Mouse (Mus musculus) forebrain, embryonic 12.5 days (tissue): Measurements from ENCODE around the gene Aqp12. TPM values are rescaled to one million over a fixed set of nuclear protein-coding genes. Genes with fewer than 3 reads are reported as not detected.

Experiments
- ATAC-seq: fragments of 200-750 bp; cut with Nextera tagmentation; 2 replicates; pipeline ENCODE4 v1.8.0; 2017; ENCODE audit warnings: moderate TSS enrichment; ENCODE audit not compliant: low FRiP score
- H3K27ac ChIP-seq: fragments of 300-500 bp; sonication (generic); 2 replicates; pipeline ENCODE4 v1.5.1; 2016; ENCODE audit warnings: mild to moderate bottlenecking
- H3K27me3 ChIP-seq: fragments of 300-500 bp; sonication (generic); 2 replicates; pipeline ENCODE4 v1.6.1; 2016; ENCODE audit warnings: mild to moderate bottlenecking
- H3K36me3 ChIP-seq: fragments of 300-500 bp; sonication (generic); replicated peaks from 2 replicates; pipeline ENCODE4 v1.6.1; 2016; ENCODE audit warnings: mild to moderate bottlenecking
- H3K4me1 ChIP-seq: fragments of 300-500 bp; sonication (generic); 2 replicates; pipeline ENCODE4 v1.6.1; 2016
- H3K4me2 ChIP-seq: fragments of 300-500 bp; sonication (generic); 2 replicates; pipeline ENCODE4 v1.6.1; 2016; ENCODE audit warnings: mild to moderate bottlenecking, moderate library complexity
- H3K4me3 ChIP-seq: fragments of 300-500 bp; sonication (generic); replicated peaks from 2 replicates; pipeline ENCODE4 v1.5.1; 2016; ENCODE audit warnings: mild to moderate bottlenecking
- H3K9ac ChIP-seq: fragments of 300-500 bp; sonication (generic); 2 replicates; pipeline ENCODE4 v1.6.1; 2016; ENCODE audit warnings: mild to moderate bottlenecking
- H3K9me3 ChIP-seq: fragments of 300-500 bp; sonication (generic); 2 replicates; pipeline ENCODE4 v1.6.1; 2016
- WGBS: fragments of 180-500 bp; shearing (Covaris S2); methylation state at CpG from one replicate; pipeline ENCODE4 v1.1.7; 2016; 5-methylcytosine and 5-hydroxymethylcytosine counted together
- polyA plus RNA-seq: library from polyadenylated mRNA; unstranded; fragments of >200 nt; fragmentation: Nextera tagmentation; extraction: Ambion mirVana; gene quantifications from 2 replicates; pipeline ENCODE4 v1.2.1, GENCODE M21; 2016

The Aqp12 gene
- polyA plus RNA-seq, 1 experiment from 2014 or later = not detected

DNA sequence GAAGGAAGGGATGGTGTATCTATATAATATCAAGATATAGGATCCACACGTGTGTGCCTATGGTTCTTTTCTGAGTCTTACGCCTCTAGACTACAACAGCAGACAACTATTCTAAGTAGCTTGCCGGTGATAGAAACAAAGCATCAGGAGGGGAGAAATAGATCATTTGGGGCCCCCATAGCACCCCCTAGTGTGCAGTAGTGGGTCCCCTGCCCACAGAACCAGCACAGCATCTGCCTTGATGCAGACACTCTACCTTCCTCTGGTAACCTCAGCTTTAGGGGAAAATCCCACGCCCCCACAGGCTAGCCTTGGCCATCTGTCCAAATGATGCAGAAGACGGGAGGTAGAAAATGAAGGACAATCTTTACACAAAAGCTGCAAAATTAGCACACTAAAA lies 21.1 kb upstream of the Aqp12 start:
- Histone ChIP-seq H3K9me3 (no peaks in the 10 kb centered on the region), H3K27ac (no peak overlapping the region), H3K4me3 (no peak overlapping the region), H3K27me3 (no peaks in the 10 kb centered on the region), H3K4me2 (no peak overlapping the region), H3K4me1 (no peaks in the 10 kb centered on the region), H3K36me3 (no peaks in the 10 kb centered on the region), H3K9ac (no peak overlapping the region)
- no peak for ATAC-seq
- WGBS = 89% methylated on average over 5 of the region's 5 CpGs

- no peaks in the 10 kb centered on the region for H3K4me1 ChIP-seq
- WGBS = 86% methylated on average over 4 of the region's 4 CpGs
Observed at GRCm38 (mm10) chr1:92988894-92989293, 17.2 kb upstream of the Aqp12 start.

GRCm38 (mm10) chr1:92989891-92990290 lies 16.2 kb upstream of the Aqp12 start:
- H3K4me2 ChIP-seq = no peak overlapping the region
- WGBS = 72% methylated on average over 4 of the region's 4 CpGs
- no peak overlapping the region for H3K27ac ChIP-seq
- H3K36me3 ChIP-seq = no peaks in the 10 kb centered on the region
- no peaks in the 10 kb centered on the region for H3K4me1 ChIP-seq
- no peak overlapping the region for H3K9ac ChIP-seq
- ATAC-seq = no peak
- no peaks in the 10 kb centered on the region for H3K9me3 ChIP-seq
- no peaks in the 10 kb centered on the region for H3K27me3 ChIP-seq
- H3K4me3 ChIP-seq = no peak overlapping the region

More at GRCm38 (mm10) chr1:92988894-92989293, 17.2 kb upstream of the Aqp12 start:
- Histone ChIP-seq H3K4me2 (no peak overlapping the region), H3K4me3 (no peak overlapping the region), H3K27me3 (no peaks in the 10 kb centered on the region), H3K27ac (no peak overlapping the region), H3K9me3 (no peaks in the 10 kb centered on the region), H3K36me3 (no peaks in the 10 kb centered on the region), H3K9ac (no peak overlapping the region)
- no peak for ATAC-seq

DNA sequence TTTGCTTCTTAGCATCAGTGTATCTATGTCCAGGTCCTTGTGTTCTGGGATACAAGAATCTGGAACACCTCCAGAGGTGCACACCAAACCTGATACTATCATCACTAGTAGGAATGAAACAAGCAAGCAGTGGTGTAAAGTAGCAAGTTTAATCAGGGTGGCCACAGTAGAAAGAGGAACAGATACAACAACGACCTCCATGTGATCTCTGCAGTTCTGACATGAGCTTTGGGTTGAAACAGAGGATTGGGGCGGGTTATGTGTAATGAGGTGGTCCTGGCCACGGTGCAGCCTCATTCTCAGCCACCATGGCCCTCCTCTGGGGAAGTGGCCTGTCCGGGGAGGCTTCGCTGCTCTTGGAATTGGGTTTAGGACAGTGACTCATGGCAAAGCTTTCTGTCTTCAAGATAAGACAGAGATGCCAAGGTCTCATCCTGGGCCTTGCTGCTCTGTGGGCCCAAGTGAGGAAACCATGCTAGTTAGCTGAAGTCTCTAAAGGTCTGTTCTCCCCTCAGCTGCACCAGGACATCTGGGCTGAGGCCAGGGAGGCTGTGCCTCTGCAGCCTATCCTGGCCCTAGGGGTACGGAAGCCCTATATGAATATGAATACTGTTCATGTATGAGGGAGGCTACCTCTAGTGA lies 13.8 kb upstream of the Aqp12 start:
- Histone ChIP-seq H3K9ac (no peak overlapping the region), H3K9me3 (no peaks in the 10 kb centered on the region), H3K27me3 (no peaks in the 10 kb centered on the region), H3K36me3 (no peaks in the 10 kb centered on the region), H3K4me3 (no peak overlapping the region), H3K27ac (no peak overlapping the region), H3K4me2 (no peak overlapping the region), H3K4me1 (no peaks in the 10 kb centered on the region)
- ATAC-seq = no peak
- 81% methylated on average over 6 of the region's 6 CpGs for WGBS

DNA sequence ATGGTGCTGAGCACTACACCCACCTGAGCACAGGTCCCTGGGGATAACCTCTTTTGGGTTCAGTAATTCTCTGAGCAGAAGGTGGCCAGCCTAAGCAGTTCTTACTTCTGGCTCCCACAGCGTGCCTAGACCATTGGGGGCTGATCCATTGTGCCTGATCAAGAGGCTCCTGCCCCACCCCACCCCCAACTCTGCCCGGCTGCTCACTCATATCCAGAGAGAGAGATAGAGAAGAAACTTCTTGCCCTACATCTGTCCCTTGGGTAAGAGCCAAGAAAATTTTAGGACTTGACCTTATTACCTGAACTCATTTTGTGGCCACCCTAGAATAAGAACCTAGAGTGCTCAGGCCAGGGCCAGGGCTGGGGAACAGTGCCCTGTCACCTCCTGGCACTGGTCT lies 13.3 kb upstream of the Aqp12 start:
- H3K4me1 ChIP-seq = no peaks in the 10 kb centered on the region
- H3K4me2 ChIP-seq = no peak overlapping the region
- no peak for ATAC-seq
- H3K36me3 ChIP-seq = no peaks in the 10 kb centered on the region
- H3K27me3 ChIP-seq = no peaks in the 10 kb centered on the region
- no peaks in the 10 kb centered on the region for H3K9me3 ChIP-seq
- no peak overlapping the region for H3K9ac ChIP-seq
- H3K4me3 ChIP-seq = no peak overlapping the region
- 81% methylated on average over 2 of the region's 2 CpGs for whole genome bisulfite sequencing
- no peak overlapping the region for H3K27ac ChIP-seq

- 84% methylated on average over 4 of the region's 4 CpGs for WGBS
- Histone ChIP-seq H3K4me3 (no peak overlapping the region), H3K36me3 (no peaks in the 10 kb centered on the region), H3K9ac (no peak overlapping the region), H3K9me3 (no peaks in the 10 kb centered on the region), H3K27ac (no peak overlapping the region), H3K4me2 (no peak overlapping the region), H3K4me1 (no peaks in the 10 kb centered on the region), H3K27me3 (no peaks in the 10 kb centered on the region)
- ATAC-seq = no peak
Observed at GRCm38 (mm10) chr1:93009196-93009595, 3.1 kb downstream of the Aqp12 start.

GRCm38 (mm10) chr1:93010731-93011130 lies 4.6 kb downstream of the Aqp12 start:
- no peak overlapping the region for H3K4me3 ChIP-seq
- no peak for ATAC-seq
- 38% methylated on average over 3 of the region's 3 CpGs for WGBS

DNA sequence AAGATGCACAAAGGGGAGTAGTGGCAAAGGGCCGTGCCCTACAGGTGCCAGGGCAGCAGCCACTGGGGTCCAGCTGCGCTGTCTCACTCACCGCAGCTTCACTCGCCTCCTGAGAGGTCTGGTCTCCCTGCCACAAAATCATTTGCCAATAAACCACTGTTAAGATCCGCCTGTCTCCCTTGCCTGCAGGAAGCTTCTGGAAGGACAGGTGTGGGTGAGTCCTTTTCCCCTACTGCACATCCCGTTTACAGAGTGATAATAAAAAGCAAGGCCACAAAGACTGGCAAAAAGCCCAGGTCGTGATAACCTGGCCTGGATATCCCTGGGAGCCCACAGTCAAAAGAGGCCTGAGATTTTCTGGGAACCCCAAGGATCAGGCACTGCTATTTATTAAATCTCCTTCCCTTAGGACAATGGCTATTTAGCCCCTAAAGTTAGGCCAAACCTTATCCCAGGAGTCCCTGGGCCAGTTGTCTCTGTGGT lies 6.0 kb downstream of the Aqp12 start:
- ATAC-seq = no peak
- WGBS = 82% methylated on average over 7 of the region's 7 CpGs

More at GRCm38 (mm10) chr1:93010731-93011130, 4.6 kb downstream of the Aqp12 start:
- Histone ChIP-seq H3K27ac (no peak overlapping the region), H3K36me3 (peaks cover 3% of the 10 kb centered on the region; the same call in 1 of the 2 replicates), H3K27me3 (no peaks in the 10 kb centered on the region), H3K4me2 (no peak overlapping the region), H3K4me1 (no peaks in the 10 kb centered on the region), H3K9ac (no peak overlapping the region), H3K9me3 (no peaks in the 10 kb centered on the region)

DNA sequence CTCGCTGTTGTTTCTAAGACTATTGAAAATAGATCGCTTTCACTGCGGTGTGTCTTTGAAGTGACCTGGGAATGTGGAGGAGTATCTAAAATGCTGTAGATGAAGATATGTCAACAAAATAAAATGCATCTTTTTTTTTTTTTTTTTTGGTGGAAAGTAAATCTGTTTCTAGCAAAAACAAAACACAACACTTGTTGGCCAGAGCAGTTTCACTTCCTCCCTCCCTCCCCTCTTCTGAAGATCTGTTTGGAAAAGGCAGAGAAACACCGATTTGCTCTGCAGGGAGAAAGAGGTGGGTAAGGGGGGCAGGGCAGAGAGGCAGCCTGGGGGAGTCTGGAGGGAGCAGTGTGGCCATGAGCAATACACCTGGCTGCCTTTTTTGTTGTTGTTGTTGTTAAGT lies 7.2 kb downstream of the Aqp12 start:
- no peak overlapping the region for H3K9ac ChIP-seq
- no peak overlapping the region for H3K27ac ChIP-seq
- H3K36me3 ChIP-seq = peaks cover 23% of the 10 kb centered on the region
- H3K4me1 ChIP-seq = no peaks in the 10 kb centered on the region
- H3K9me3 ChIP-seq = no peaks in the 10 kb centered on the region
- WGBS = 79% methylated on average over 4 of the region's 4 CpGs
- no peak overlapping the region for H3K4me2 ChIP-seq
- ATAC-seq = no peak
- H3K27me3 ChIP-seq = no peaks in the 10 kb centered on the region
- H3K4me3 ChIP-seq = no peak overlapping the region

More for the DNA sequence above, 6.0 kb downstream of the Aqp12 start:
- Histone ChIP-seq H3K27ac (no peak overlapping the region), H3K36me3 (peaks cover 11% of the 10 kb centered on the region), H3K27me3 (no peaks in the 10 kb centered on the region), H3K9ac (no peak overlapping the region), H3K4me1 (no peaks in the 10 kb centered on the region), H3K4me2 (no peak overlapping the region), H3K4me3 (no peak overlapping the region), H3K9me3 (no peaks in the 10 kb centered on the region)

- Histone ChIP-seq H3K4me2 (no peak overlapping the region), H3K27me3 (no peaks in the 10 kb centered on the region), H3K27ac (no peak overlapping the region), H3K9me3 (no peaks in the 10 kb centered on the region), H3K4me1 (no peaks in the 10 kb centered on the region), H3K4me3 (no peak overlapping the region), H3K9ac (no peak overlapping the region), H3K36me3 (peaks cover 34% of the 10 kb centered on the region)
- ATAC-seq = peak; percentile 56; the same call in 1 of the 2 replicates
Observed at GRCm38 (mm10) chr1:93014460-93014859, 8.3 kb downstream of the Aqp12 start.

DNA sequence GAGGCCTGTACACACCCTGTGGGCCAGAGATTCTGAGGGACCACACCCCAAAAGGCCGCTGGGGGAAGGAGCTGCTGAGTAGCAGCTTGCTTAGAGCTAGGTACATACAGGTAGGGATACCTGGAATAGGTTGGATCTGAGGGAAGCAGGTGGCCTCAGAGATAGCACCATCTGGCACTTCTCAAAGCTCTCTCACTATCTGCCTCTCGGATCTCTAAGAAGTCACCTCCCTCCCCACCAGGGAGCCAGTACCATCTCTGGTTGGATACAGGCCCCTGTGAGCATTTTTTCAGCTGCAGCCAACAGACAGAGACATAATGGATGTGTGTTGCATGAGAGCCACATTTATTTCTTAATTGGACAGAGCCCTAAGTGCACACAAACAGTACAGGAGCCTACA lies 9.0 kb downstream of the Aqp12 start:
- no peak overlapping the region for H3K4me2 ChIP-seq
- no peak overlapping the region for H3K9ac ChIP-seq
- peak overlapping the region; percentile 20; the same call in 1 of the 2 replicates for H3K27ac ChIP-seq
- H3K4me1 ChIP-seq = no peaks in the 10 kb centered on the region
- no peak overlapping the region for H3K4me3 ChIP-seq
- WGBS = 66% methylated on average over 2 of the region's 2 CpGs
- ATAC-seq = no peak
- H3K27me3 ChIP-seq = no peaks in the 10 kb centered on the region
- no peaks in the 10 kb centered on the region for H3K9me3 ChIP-seq
- peaks cover 41% of the 10 kb centered on the region for H3K36me3 ChIP-seq

- no peak overlapping the region for H3K4me3 ChIP-seq
- no peaks in the 10 kb centered on the region for H3K27me3 ChIP-seq
- H3K36me3 ChIP-seq = peaks cover 77% of the 10 kb centered on the region
- ATAC-seq = no peak
- H3K27ac ChIP-seq = no peak overlapping the region
- 95% methylated on average over 10 of the region's 10 CpGs for WGBS
- H3K9me3 ChIP-seq = no peaks in the 10 kb centered on the region
- H3K9ac ChIP-seq = no peak overlapping the region
- H3K4me1 ChIP-seq = no peaks in the 10 kb centered on the region
- no peak overlapping the region for H3K4me2 ChIP-seq
Observed at GRCm38 (mm10) chr1:93018716-93019115, 12.6 kb downstream of the Aqp12 start.

GRCm38 (mm10) chr1:93020602-93021001 lies 14.5 kb downstream of the Aqp12 start:
- Histone ChIP-seq H3K4me1 (no peaks in the 10 kb centered on the region), H3K9me3 (no peaks in the 10 kb centered on the region), H3K27me3 (no peaks in the 10 kb centered on the region), H3K4me2 (no peak overlapping the region), H3K27ac (no peak overlapping the region), H3K9ac (no peak overlapping the region), H3K36me3 (peaks cover 93% of the 10 kb centered on the region), H3K4me3 (no peak overlapping the region)
- ATAC-seq = no peak
- 91% methylated on average over 4 of the region's 4 CpGs for WGBS
